Mouse (Mus musculus) midbrain, embryonic 16.5 days (tissue): ENCODE measurements around the gene Ttpal. TPM values are rescaled to one million over a fixed set of nuclear protein-coding genes. Genes with fewer than 3 reads are reported as not detected.

Experiments used
- ATAC-seq: fragments of 200-750 bp; cut with Nextera tagmentation; 2 replicates; pipeline ENCODE4 v1.8.0; 2017; ENCODE audit warnings: moderate TSS enrichment
- H3K27ac ChIP-seq: fragments of 300-500 bp; sonication (generic); 2 replicates; pipeline ENCODE4 v1.5.1; 2014; ENCODE audit warnings: mild to moderate bottlenecking, low read length, mixed read lengths
- H3K27me3 ChIP-seq: fragments of 300-500 bp; sonication (generic); 2 replicates; pipeline ENCODE4 v1.6.1; 2014; ENCODE audit warnings: low read depth, low read length, mixed read lengths; ENCODE audit not compliant: control insufficient read depth, insufficient read depth
- H3K36me3 ChIP-seq: fragments of 300-500 bp; sonication (generic); 2 replicates; pipeline ENCODE4 v1.6.1; 2014; ENCODE audit warnings: mild to moderate bottlenecking, low read length, moderate library complexity, mixed read lengths; ENCODE audit not compliant: control insufficient read depth, insufficient read depth
- H3K4me1 ChIP-seq: fragments of 300-500 bp; sonication (generic); 2 replicates; pipeline ENCODE4 v1.6.1; 2014; ENCODE audit warnings: mild to moderate bottlenecking, low read length, mixed read lengths; ENCODE audit not compliant: control insufficient read depth, insufficient read depth
- H3K4me2 ChIP-seq: fragments of 300-500 bp; sonication (generic); 2 replicates; pipeline ENCODE4 v1.6.1; 2014; ENCODE audit warnings: mild to moderate bottlenecking, low read length, mixed read lengths
- H3K4me3 ChIP-seq: fragments of 300-500 bp; sonication (generic); 2 replicates; pipeline ENCODE4 v1.5.1; 2014; ENCODE audit warnings: low read depth, mild to moderate bottlenecking, low read length, moderate library complexity, mixed read lengths
- H3K9ac ChIP-seq: fragments of 300-500 bp; sonication (generic); 2 replicates; pipeline ENCODE4 v1.6.1; 2014; ENCODE audit warnings: low read depth, low read length, mixed read lengths
- H3K9me3 ChIP-seq: fragments of 300-500 bp; sonication (generic); replicated peaks from 2 replicates; pipeline ENCODE4 v1.6.1; 2014; ENCODE audit warnings: mild to moderate bottlenecking, low read length, mixed read lengths; ENCODE audit not compliant: control insufficient read depth, poor library complexity, severe bottlenecking
- WGBS: fragments of 180-500 bp; shearing (Covaris S2); extraction: QIAGEN DNeasy Blood & Tissue Kit; methylation state at CpG from one replicate; pipeline ENCODE4 v1.1.7; 2014; 5-methylcytosine and 5-hydroxymethylcytosine counted together
- polyA plus RNA-seq: library from polyadenylated mRNA; unstranded; fragments of >200 nt; fragmentation: Nextera tagmentation; extraction: Ambion mirVana; gene quantifications from 2 replicates; pipeline ENCODE4 v1.2.1, GENCODE M21; 2015

The Ttpal gene
- polyA plus RNA-seq, 1 experiment from 2014 or later: 43.7 TPM

- Histone ChIP-seq H3K9me3 (no peaks in the 10 kb centered on the region), H3K4me3 (no peak overlapping the region), H3K27ac (no peak overlapping the region), H3K4me2 (no peak overlapping the region), H3K27me3 (no peaks in the 10 kb centered on the region), H3K9ac (no peak overlapping the region), H3K4me1 (no peaks in the 10 kb centered on the region), H3K36me3 (no peaks in the 10 kb centered on the region)
- 38% methylated on average over 8 of the region's 8 CpGs for WGBS
- ATAC-seq: no peak
These were observed 37.5 kb upstream of the Ttpal start for GRCm38 (mm10) chr2:163564646-163565045.

GRCm38 (mm10) chr2:163574321-163574720 is 27.8 kb upstream of the Ttpal start:
- ATAC-seq: no peak
- Histone ChIP-seq H3K4me1 (no peaks in the 10 kb centered on the region), H3K4me2 (no peak overlapping the region), H3K9me3 (no peaks in the 10 kb centered on the region), H3K27me3 (no peaks in the 10 kb centered on the region), H3K36me3 (no peaks in the 10 kb centered on the region), H3K27ac (no peak overlapping the region), H3K9ac (no peak overlapping the region), H3K4me3 (no peak overlapping the region)
- 80% methylated on average over 3 of the region's 3 CpGs for WGBS

GRCm38 (mm10) chr2:163575248-163575647 is 26.9 kb upstream of the Ttpal start:
- no peak overlapping the region for H3K4me2 ChIP-seq
- H3K4me3 ChIP-seq: no peak overlapping the region
- no peak overlapping the region for H3K9ac ChIP-seq
- WGBS: 52% methylated on average over 11 of the region's 11 CpGs
- no peaks in the 10 kb centered on the region for H3K27me3 ChIP-seq
- no peaks in the 10 kb centered on the region for H3K36me3 ChIP-seq
- H3K4me1 ChIP-seq: no peaks in the 10 kb centered on the region
- no peak overlapping the region for H3K27ac ChIP-seq
- no peaks in the 10 kb centered on the region for H3K9me3 ChIP-seq
- ATAC-seq: no peak

- Histone ChIP-seq H3K9ac (no peak overlapping the region), H3K9me3 (no peaks in the 10 kb centered on the region), H3K27me3 (no peaks in the 10 kb centered on the region), H3K27ac (no peak overlapping the region), H3K36me3 (no peaks in the 10 kb centered on the region), H3K4me3 (no peak overlapping the region), H3K4me2 (no peak overlapping the region), H3K4me1 (no peaks in the 10 kb centered on the region)
- no peak for ATAC-seq
- 85% methylated on average over 2 of the region's 2 CpGs for WGBS
These were observed 24.1 kb upstream of the Ttpal start for GRCm38 (mm10) chr2:163577986-163578385.

- WGBS: 80% methylated on average over 13 of the region's 13 CpGs
- Histone ChIP-seq H3K4me3 (no peak overlapping the region), H3K4me1 (no peaks in the 10 kb centered on the region)
These were observed 21.8 kb upstream of the Ttpal start for GRCm38 (mm10) chr2:163580069-163580945.

GRCm38 (mm10) chr2:163583226-163584087 is 18.7 kb upstream of the Ttpal start:
- H3K4me3 ChIP-seq: no peak overlapping the region
- no peak overlapping the region for H3K27ac ChIP-seq
- no peaks in the 10 kb centered on the region for H3K27me3 ChIP-seq
- H3K4me2 ChIP-seq: no peak overlapping the region
- WGBS: 90% methylated on average over 10 of the region's 10 CpGs
- peaks cover 2% of the 10 kb centered on the region; the same call in 1 of the 2 replicates for H3K4me1 ChIP-seq
- H3K9me3 ChIP-seq: no peaks in the 10 kb centered on the region
- ATAC-seq: no peak
- H3K36me3 ChIP-seq: no peaks in the 10 kb centered on the region
- H3K9ac ChIP-seq: no peak overlapping the region

More at GRCm38 (mm10) chr2:163580069-163580945, 21.8 kb upstream of the Ttpal start:
- Histone ChIP-seq H3K4me2 (no peak overlapping the region), H3K9ac (no peak overlapping the region), H3K36me3 (no peaks in the 10 kb centered on the region), H3K9me3 (no peaks in the 10 kb centered on the region), H3K27ac (no peak overlapping the region), H3K27me3 (no peaks in the 10 kb centered on the region)
- ATAC-seq: no peak

GRCm38 (mm10) chr2:163584088-163584426 is 18.1 kb upstream of the Ttpal start:
- WGBS: 82% methylated on average over 10 of the region's 10 CpGs
- peaks cover 2% of the 10 kb centered on the region; the same call in 1 of the 2 replicates for H3K4me1 ChIP-seq

GRCm38 (mm10) chr2:163586384-163587261 is 15.5 kb upstream of the Ttpal start:
- Histone ChIP-seq H3K9me3 (no peaks in the 10 kb centered on the region), H3K27me3 (no peaks in the 10 kb centered on the region), H3K27ac (no peak overlapping the region), H3K4me1 (peaks cover 2% of the 10 kb centered on the region; the same call in 1 of the 2 replicates), H3K4me3 (no peak overlapping the region), H3K36me3 (no peaks in the 10 kb centered on the region), H3K4me2 (no peak overlapping the region), H3K9ac (no peak overlapping the region)
- ATAC-seq: no peak
- 50% methylated on average over 19 of the region's 19 CpGs for WGBS

More at GRCm38 (mm10) chr2:163584088-163584426, 18.1 kb upstream of the Ttpal start:
- Histone ChIP-seq H3K9ac (no peak overlapping the region), H3K9me3 (no peaks in the 10 kb centered on the region), H3K27me3 (no peaks in the 10 kb centered on the region), H3K27ac (no peak overlapping the region), H3K4me2 (no peak overlapping the region), H3K36me3 (no peaks in the 10 kb centered on the region), H3K4me3 (no peak overlapping the region)
- ATAC-seq: no peak
